Mouse (Mus musculus) Muller cell, postnatal 12 days (primary cell): ENCODE measurements around the gene Arxes2.
"Not testable (repeated sequence)": the region's sequence is repeated elsewhere in the genome, so short reads cannot be mapped to it uniquely, and the experiment has no call there.

ENCODE experiments used
- DNase-seq: peaks from one replicate; pipeline ENCODE4 v3.0.0-alpha.2; 2015; ENCODE audit errors: inconsistent ontology term

Arxes2 gene

DNA sequence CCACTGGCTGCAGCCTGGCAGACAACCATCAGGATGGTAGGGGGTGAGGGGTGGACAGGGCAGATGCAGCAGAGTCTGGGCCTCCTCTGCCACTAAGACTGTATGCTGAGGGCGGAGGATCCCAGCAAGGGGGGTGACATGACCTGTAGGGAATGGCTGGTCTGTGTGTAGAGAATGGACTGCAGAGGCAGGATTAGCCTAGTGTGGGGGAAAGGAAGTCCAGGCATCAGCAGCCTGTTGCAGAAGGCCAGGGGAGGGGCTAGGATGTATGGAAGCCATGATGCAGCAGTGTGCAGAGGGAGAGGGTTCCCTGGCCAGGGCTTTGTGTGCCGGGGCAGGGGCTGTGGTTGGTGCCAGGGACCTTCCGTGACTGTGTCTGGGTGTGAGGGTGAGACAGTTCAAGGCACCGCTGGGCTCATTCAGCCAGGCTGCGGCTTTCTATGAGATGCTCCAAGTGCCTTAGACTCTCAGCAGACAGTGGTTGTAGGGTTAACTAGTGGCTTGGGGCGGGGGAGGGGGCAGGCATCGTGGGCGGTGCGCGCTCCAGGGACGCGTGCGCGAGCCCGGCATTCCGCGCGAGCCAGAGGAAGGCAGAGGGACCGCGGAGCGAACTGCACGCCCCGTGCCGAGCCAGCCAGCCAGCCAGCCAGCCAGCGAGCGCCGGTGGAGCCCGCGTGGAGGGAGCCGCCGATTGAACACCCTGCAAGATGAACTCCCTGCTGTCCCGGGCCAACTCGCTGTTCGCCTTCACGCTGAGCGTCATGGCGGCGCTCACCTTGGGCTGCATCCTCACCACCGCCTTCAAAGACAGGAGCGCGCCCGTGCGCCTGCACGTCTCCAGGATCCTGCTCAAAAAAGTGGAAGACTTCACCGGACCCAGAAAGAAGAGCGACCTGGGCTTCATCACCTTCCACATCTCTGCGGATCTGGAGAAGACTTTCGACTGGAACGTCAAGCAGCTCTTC is 39.5 kb downstream of the Arxes2 start, which contains the start of gene Arxes1:
TSS of gene Arxes1 (plus strand) at position 569 of the 965 bp plus-strand sequence.
- not testable (repeated sequence) for DNase-seq

DNA sequence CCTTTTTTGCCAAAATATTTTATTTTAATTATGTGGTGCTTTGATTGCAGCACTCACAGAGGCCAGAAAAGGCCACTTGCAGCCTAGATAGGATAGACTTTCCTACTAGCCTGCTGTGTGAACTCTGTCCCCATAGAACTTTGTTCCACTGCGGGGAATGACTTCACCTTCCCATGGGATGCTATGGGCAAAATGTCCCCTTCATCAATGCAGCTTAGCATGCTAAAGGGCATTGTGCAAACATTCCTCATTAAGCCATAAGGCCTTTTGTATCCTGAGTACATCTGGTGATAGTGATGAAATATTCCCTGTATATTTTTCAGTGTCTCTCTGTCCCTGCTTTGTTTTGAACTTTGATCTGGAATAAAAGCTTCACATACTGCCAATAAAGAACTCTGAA is 50.1 kb downstream of the Arxes2 start:
- no peak for DNase-seq
